Mouse (Mus musculus): ENCODE data around the gene Rbl2. TPM values are rescaled to one million over a fixed set of nuclear protein-coding genes. Genes with fewer than 3 reads are reported as not detected.

Rbl2 gene
- polyA plus RNA-seq, 1 experiment from 2014 or later: 19.5 TPM

DNA sequence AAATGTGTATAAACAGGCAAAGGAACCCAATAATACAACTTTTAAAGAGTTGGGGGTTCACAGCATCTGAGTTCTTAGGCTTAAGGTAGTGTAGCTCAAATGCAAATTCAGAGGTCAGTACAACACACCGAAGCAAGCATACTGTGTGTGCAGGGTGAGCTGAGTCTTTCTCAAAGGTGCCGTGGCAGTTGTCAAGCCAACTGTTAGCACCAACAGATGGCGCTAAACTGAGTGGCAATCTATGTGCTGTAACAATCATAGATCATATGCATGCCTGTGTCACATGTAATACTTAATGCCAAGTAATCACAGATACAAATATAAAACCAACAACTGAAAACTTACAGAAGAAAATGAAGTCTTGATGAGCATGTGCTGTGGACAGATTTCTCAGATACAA, 48.3 kb downstream of the Rbl2 start:
- peak; percentile 39 for DNase-seq
- H3K36me3 ChIP-seq (ENCODE audit: insufficient read depth): peaks cover 67% of the 10 kb centered on the region
- peak; percentile 55 for TF ChIP-seq CTCF (IDR thresholded peaks at IDR 0.05; ENCODE audit: low read depth)

DNA sequence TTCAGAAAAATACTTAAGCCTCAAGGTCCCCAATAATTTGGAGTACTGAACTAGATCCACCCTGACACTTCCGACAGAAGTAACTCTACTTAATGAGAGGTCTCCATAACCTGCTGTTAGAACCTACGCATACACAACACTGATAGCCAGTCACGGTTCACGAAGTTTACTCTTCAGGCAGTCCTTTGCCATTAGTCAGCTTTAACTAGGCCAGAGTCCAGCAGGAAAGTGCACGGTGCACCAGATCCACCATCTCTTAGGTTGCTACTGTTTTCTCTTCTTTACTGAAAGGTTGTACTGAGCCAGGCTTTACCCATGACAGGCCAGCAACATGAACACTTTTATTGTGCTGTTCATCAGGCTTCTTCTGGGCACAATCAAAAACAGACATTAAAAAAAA, 54.5 kb downstream of the Rbl2 start:
- no peak for ATAC-seq (ENCODE audit: insufficient read depth)
- H3K4me1 ChIP-seq (ENCODE audit: insufficient read depth): no peaks in the 10 kb centered on the region
- no peak overlapping the region for H3K4me3 ChIP-seq (ENCODE audit: low read depth, low read length)
- no peak overlapping the region for H3K27ac ChIP-seq (ENCODE audit: low read depth)
- WGBS: 91% methylated on average over 5 of the region's 5 CpGs
- no peaks in the 10 kb centered on the region for H3K9me3 ChIP-seq (ENCODE audit: low read depth, low read length)
- DNase-seq: no peak
- H3K36me3 ChIP-seq (ENCODE audit: insufficient read depth): peaks cover 84% of the 10 kb centered on the region
- H3K27me3 ChIP-seq (ENCODE audit: insufficient read depth, low read length): no peaks in the 10 kb centered on the region
- TF ChIP-seq CTCF (IDR thresholded peaks at IDR 0.05; ENCODE audit: low read depth): no peak
- no peak overlapping the region for H3K9ac ChIP-seq
- no peak overlapping the region for H3K4me2 ChIP-seq

More for the DNA sequence above, 48.3 kb downstream of the Rbl2 start:
- no peak overlapping the region for H3K9ac ChIP-seq
- WGBS: 75% methylated on average over 3 of the region's 3 CpGs
- no peaks in the 10 kb centered on the region for H3K27me3 ChIP-seq (ENCODE audit: insufficient read depth, low read length)
- no peaks in the 10 kb centered on the region for H3K9me3 ChIP-seq (ENCODE audit: low read depth, low read length)
- H3K4me1 ChIP-seq (ENCODE audit: insufficient read depth): no peaks in the 10 kb centered on the region
- no peak overlapping the region for H3K4me3 ChIP-seq (ENCODE audit: low read depth, low read length)
- no peak overlapping the region for H3K4me2 ChIP-seq
- no peak overlapping the region for H3K27ac ChIP-seq (ENCODE audit: low read depth)
- no peak for ATAC-seq (ENCODE audit: insufficient read depth)

DNA sequence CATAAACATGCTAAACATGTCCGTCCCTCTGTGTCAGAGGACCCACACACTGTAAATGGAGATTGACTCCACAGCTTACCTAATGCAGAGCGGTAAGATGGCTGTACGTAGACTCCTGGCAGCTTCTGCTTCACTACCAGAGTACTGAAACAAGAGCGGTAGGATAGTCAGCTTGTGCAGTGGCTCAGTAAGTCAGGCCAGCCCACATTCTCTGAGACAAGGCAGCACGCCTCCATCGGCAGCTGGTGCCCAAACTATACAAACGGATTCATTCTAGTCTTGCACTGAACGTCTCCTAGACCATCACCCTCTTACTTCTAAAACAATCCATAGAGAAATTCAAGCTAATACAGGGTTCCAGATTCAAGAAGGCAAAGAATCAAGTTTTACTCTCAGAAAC, 56.9 kb downstream of the Rbl2 start:
- H3K9me3 ChIP-seq (ENCODE audit: low read depth, low read length): no peaks in the 10 kb centered on the region

DNA sequence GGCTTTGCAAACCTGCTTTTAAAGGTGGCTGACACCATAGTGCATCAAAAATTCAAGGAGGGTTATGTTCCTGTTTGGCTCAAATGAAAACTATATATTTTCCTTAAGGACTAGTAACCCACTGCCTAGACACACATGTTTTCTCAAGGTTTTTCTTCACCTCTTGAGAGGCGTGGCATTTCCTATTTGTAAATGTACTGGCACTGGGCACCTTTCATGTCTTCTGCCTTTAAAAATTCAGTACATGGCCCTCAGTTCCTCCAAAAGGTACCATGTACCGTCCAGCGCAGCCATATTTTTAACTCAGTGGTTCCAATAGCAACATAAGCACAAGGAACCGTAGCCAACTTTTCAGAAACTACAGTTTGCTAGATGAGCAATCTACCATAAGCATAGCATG, 62.9 kb downstream of the Rbl2 start:
- peaks cover 18% of the 10 kb centered on the region for H3K36me3 ChIP-seq (ENCODE audit: insufficient read depth)
- no peak for TF ChIP-seq CTCF (IDR thresholded peaks at IDR 0.05; ENCODE audit: low read depth)
- peak overlapping the region; percentile 85 for H3K4me2 ChIP-seq
- no peaks in the 10 kb centered on the region for H3K27me3 ChIP-seq (ENCODE audit: insufficient read depth, low read length)
- no peak overlapping the region for H3K27ac ChIP-seq (ENCODE audit: low read depth)
- peaks cover 3% of the 10 kb centered on the region; the same call in 1 of the 2 replicates for H3K4me1 ChIP-seq (ENCODE audit: insufficient read depth)
- peak overlapping the region; percentile 84 for H3K4me3 ChIP-seq (ENCODE audit: low read depth, low read length)
- H3K9me3 ChIP-seq (ENCODE audit: low read depth, low read length): no peaks in the 10 kb centered on the region
- DNase-seq: no peak
- WGBS: 74% methylated on average over 4 of the region's 4 CpGs
- H3K9ac ChIP-seq: 0 out of 2 replicates have a peak overlapping the region, but pooled peaks have one; percentile 62
- ATAC-seq (ENCODE audit: insufficient read depth): no peak

More for the DNA sequence above, 56.9 kb downstream of the Rbl2 start:
- WGBS: 91% methylated on average over 8 of the region's 8 CpGs
- H3K36me3 ChIP-seq (ENCODE audit: insufficient read depth): peaks cover 69% of the 10 kb centered on the region
- DNase-seq (no peak), ATAC-seq (ENCODE audit: insufficient read depth) (no peak)
- no peaks in the 10 kb centered on the region for H3K27me3 ChIP-seq (ENCODE audit: insufficient read depth, low read length)
- no peaks in the 10 kb centered on the region for H3K4me1 ChIP-seq (ENCODE audit: insufficient read depth)
- no peak overlapping the region for H3K27ac ChIP-seq (ENCODE audit: low read depth)
- H3K4me2 ChIP-seq: no peak overlapping the region
- H3K4me3 ChIP-seq (ENCODE audit: low read depth, low read length): no peak overlapping the region
- no peak overlapping the region for H3K9ac ChIP-seq
- no peak for TF ChIP-seq CTCF (IDR thresholded peaks at IDR 0.05; ENCODE audit: low read depth)

DNA sequence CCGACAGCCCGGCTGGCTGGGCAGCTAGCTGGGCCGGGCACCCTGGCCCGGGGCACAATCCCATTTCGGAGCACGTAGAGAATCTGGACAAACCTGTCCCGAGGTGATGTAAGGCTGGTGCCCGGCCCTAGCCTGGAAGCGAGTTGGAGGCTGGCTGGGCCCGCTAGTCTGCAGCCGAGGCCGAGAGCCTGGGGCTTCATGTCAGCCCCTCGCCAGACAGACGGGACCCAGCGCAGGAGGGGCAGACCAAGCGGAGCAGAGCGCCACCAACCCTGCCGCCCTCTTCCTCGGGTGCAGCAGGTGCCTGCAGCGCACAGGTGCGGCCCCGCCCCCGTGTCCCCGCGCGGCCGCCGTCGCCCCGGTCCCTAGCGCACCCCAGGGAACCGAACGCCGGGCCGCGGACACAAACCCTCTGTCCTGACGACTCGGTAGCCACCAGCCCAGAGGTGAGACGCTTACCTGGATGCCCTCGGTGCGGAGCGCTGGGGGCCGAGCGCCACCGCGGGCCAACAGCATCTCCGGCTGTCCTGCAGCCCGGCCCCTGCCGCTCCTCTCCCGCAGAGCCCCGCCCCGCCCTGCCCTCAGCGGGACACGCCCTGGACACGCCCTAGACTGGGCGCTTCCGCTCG, 63.7 kb downstream of the Rbl2 start:
- H3K4me1 ChIP-seq (ENCODE audit: insufficient read depth): peaks cover 3% of the 10 kb centered on the region; the same call in 1 of the 2 replicates

DNA sequence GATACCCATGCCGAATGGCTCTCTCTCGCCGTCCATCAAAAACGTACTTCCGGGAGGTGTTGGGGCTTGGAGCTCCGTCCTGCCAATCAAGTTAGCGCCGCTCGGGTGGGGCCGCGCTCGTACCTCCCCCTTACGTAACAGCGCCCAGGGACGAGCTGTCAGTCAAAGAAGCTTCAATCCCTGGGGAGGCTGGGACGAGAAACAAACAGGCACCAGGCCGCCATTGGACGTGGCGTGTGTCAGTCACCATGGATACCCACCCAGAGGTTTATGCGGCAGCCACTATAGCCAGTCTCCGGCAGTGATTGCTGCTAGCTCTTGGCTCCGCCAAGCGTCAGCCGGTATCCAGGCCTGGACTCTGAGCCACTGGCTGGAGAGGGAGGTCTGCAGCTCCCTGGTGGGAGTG, 64.2 kb downstream of the Rbl2 start:
- H3K4me3 ChIP-seq (ENCODE audit: low read depth, low read length): peak overlapping the region; percentile 84
- H3K27ac ChIP-seq (ENCODE audit: low read depth): peak overlapping the region; percentile 61; the same call in 1 of the 2 replicates
- peaks cover 5% of the 10 kb centered on the region for H3K36me3 ChIP-seq (ENCODE audit: insufficient read depth)
- no peaks in the 10 kb centered on the region for H3K27me3 ChIP-seq (ENCODE audit: insufficient read depth, low read length)
- DNase-seq (peak; percentile 100), ATAC-seq (ENCODE audit: insufficient read depth) (peak; percentile 99)
- H3K9me3 ChIP-seq (ENCODE audit: low read depth, low read length): no peaks in the 10 kb centered on the region
- H3K4me2 ChIP-seq: peak overlapping the region; percentile 85
- peak overlapping the region; percentile 10; the same call in 1 of the 2 replicates for H3K9ac ChIP-seq
- peak; percentile 61 for TF ChIP-seq CTCF (IDR thresholded peaks at IDR 0.05; ENCODE audit: low read depth)
- under 1% methylated on average over 24 of the region's 24 CpGs for WGBS
- peaks cover 3% of the 10 kb centered on the region; the same call in 1 of the 2 replicates for H3K4me1 ChIP-seq (ENCODE audit: insufficient read depth)

More for the DNA sequence above, 63.7 kb downstream of the Rbl2 start:
- H3K27me3 ChIP-seq (ENCODE audit: insufficient read depth, low read length): no peaks in the 10 kb centered on the region
- peak overlapping the region; percentile 84 for H3K4me3 ChIP-seq (ENCODE audit: low read depth, low read length)
- under 1% methylated on average over 58 of the region's 58 CpGs for WGBS
- DNase-seq (peak; percentile 54), ATAC-seq (ENCODE audit: insufficient read depth) (peak; percentile 58; the same call in 1 of the 2 replicates)
- H3K36me3 ChIP-seq (ENCODE audit: insufficient read depth): peaks cover 10% of the 10 kb centered on the region
- peak overlapping the region; percentile 62 for H3K9ac ChIP-seq
- no peaks in the 10 kb centered on the region for H3K9me3 ChIP-seq (ENCODE audit: low read depth, low read length)
- TF ChIP-seq CTCF (IDR thresholded peaks at IDR 0.05; ENCODE audit: low read depth): no peak
- H3K4me2 ChIP-seq: peak overlapping the region; percentile 85
- H3K27ac ChIP-seq (ENCODE audit: low read depth): peak overlapping the region; percentile 75; the same call in 1 of the 2 replicates

DNA sequence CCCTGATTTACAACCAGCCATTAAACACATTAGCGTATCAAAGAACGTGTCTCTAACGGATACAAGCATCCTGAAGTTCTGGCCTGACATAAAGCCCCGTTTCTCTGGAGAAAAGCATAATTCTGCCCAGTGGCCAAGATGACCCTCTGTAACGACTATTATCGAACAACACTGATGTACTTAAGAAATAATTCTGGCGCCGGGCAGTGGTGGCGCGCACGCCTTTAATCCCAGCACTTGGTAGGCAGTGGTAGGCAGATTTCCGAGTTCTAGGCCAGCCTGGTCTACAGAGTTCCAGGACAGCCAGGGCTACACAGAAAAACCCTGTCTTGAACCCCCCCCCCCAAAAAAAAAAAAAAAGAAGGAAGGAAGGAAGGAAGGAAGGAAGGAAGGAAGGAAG, 64.8 kb downstream of the Rbl2 start:
- Histone ChIP-seq H3K9me3 (ENCODE audit: low read depth, low read length) (no peaks in the 10 kb centered on the region), H3K27me3 (ENCODE audit: insufficient read depth, low read length) (no peaks in the 10 kb centered on the region), H3K4me1 (ENCODE audit: insufficient read depth) (peaks cover 3% of the 10 kb centered on the region; the same call in 1 of the 2 replicates), H3K27ac (ENCODE audit: low read depth) (peak overlapping the region; percentile 61; the same call in 1 of the 2 replicates), H3K4me3 (ENCODE audit: low read depth, low read length) (peak overlapping the region; percentile 84), H3K36me3 (ENCODE audit: insufficient read depth) (no peaks in the 10 kb centered on the region), H3K4me2 (peak overlapping the region; percentile 61), H3K9ac (peak overlapping the region; percentile 10; the same call in 1 of the 2 replicates)
- 46% methylated on average over 12 of the region's 12 CpGs for WGBS
- DNase-seq (peak; percentile 13), ATAC-seq (ENCODE audit: insufficient read depth) (no peak)
- TF ChIP-seq CTCF (IDR thresholded peaks at IDR 0.05; ENCODE audit: low read depth): no peak

Data from lung, embryonic 14.5 days (tissue).